ENCODE assay signal across 7 mouse cellular contexts in genomic region chr2:80616854-80617737, GRCm38 (mm10). TPM values are rescaled to one million over a fixed set of nuclear protein-coding genes. Genes with fewer than 3 reads are reported as not detected.
A peak's percentile ranks its signal among the peaks of the same experiment; 100 is the strongest.
DNase-seq lines count a peak whose midpoint lies in the region; ATAC-seq lines count a peak whose summit lies in the region.

Gene Dusp19 (plus strand): TSS chr2:80617045.
Gene Nup35 (plus strand): TSS chr2:80617236.

- no peaks in the 10 kb centered on the region for H3K9me3 ChIP-seq in limb, embryonic 10.5 days (replicated peaks)
- no peaks in the 10 kb centered on the region for H3K9me3 ChIP-seq in midbrain, embryonic 13.5 days

- DNase-seq in adrenal gland, adult 8-10 months: peak; percentile 94
- peak; percentile 90 for DNase-seq in embryo, embryonic 9.5 days (ENCODE audit: extremely low spot score)
- DNase-seq in kidney, adult 11 months: peak; percentile 94
- DNase-seq in limb, embryonic 10.5 days (ENCODE audit: low spot score): peak; percentile 87
- DNase-seq in spleen, adult 12 weeks (ENCODE audit: low spot score): peak; percentile 75

- H3K4me3 ChIP-seq in limb, embryonic 10.5 days: peak within 1 kb of the TSS; percentile 63
- peak within 1 kb of the TSS; percentile 66 for H3K4me3 ChIP-seq in midbrain, embryonic 13.5 days (replicated peaks)

- peak within 1 kb of the TSS; percentile 81 for H3K4me2 ChIP-seq in midbrain, embryonic 13.5 days (replicated peaks)

- ATAC-seq in granulocyte monocyte progenitor cell, adult 5-6 weeks (replicated peaks; ENCODE audit: poor library complexity, severe bottlenecking): peak; percentile 99
- peak; percentile 100 for ATAC-seq in midbrain, embryonic 13.5 days

- H3K36me3 ChIP-seq in limb, embryonic 10.5 days: peaks cover 5% of the 10 kb centered on the region; the same call in 1 of the 2 replicates
- peaks cover 5% of the 10 kb centered on the region; the same call in 1 of the 2 replicates for H3K36me3 ChIP-seq in midbrain, embryonic 13.5 days

- peak within 1 kb of the TSS; percentile 78 for H3K9ac ChIP-seq in midbrain, embryonic 13.5 days (replicated peaks)

- WGBS in limb, embryonic 10.5 days: 4% methylated on average over 21 of the region's 21 CpGs
- 2% methylated on average over 21 of the region's 21 CpGs for WGBS in midbrain, embryonic 13.5 days

- H3K4me1 ChIP-seq in limb, embryonic 10.5 days: peaks cover 8% of the 10 kb centered on the region
- H3K4me1 ChIP-seq in midbrain, embryonic 13.5 days (replicated peaks): peaks cover 18% of the 10 kb centered on the region

- peak within 1 kb of the TSS; percentile 83 for H3K27ac ChIP-seq in limb, embryonic 10.5 days
- H3K27ac ChIP-seq in midbrain, embryonic 13.5 days: peak within 1 kb of the TSS; percentile 80

- no peaks in the 10 kb centered on the region for H3K27me3 ChIP-seq in limb, embryonic 10.5 days (ENCODE audit: low read depth, poor library complexity, severe bottlenecking)
- H3K27me3 ChIP-seq in midbrain, embryonic 13.5 days: no peaks in the 10 kb centered on the region

RNA-seq across cellular contexts. Expression of gene Dusp19, which starts in this region (rescaled TPM):
- total RNA-seq in adrenal gland, adult 8-10 months (2022): 10 to 100 TPM; 15.0 to 22.2 (median 16.1) TPM
- 10.3 and 11.5 TPM in 2 replicates for total RNA-seq in granulocyte monocyte progenitor cell, adult 5-6 weeks (2014; fragmentation: Nextera tagmentation)
- 6.2 and 13.1 TPM in 2 replicates for total RNA-seq in granulocyte monocyte progenitor cell, adult 5-6 weeks (2017)
- 13.2 and 14.1 TPM in 2 replicates for polyA plus RNA-seq in limb, embryonic 10.5 days (2016; fragmentation: Nextera tagmentation; extraction: Ambion mirVana)
- polyA plus RNA-seq in midbrain, embryonic 13.5 days (2015; fragmentation: Nextera tagmentation; extraction: Ambion mirVana): 17.3 and 17.4 TPM in 2 replicates

RNA-seq across cellular contexts. Expression of gene Nup35, which starts in this region (rescaled TPM):
- 10 to 100 TPM; 18.8 to 32.7 (median 22.7) TPM for total RNA-seq in adrenal gland, adult 8-10 months (2022)
- 22.2 and 37.5 TPM in 2 replicates for total RNA-seq in granulocyte monocyte progenitor cell, adult 5-6 weeks (2014; fragmentation: Nextera tagmentation)
- 35.3 and 49.2 TPM in 2 replicates for total RNA-seq in granulocyte monocyte progenitor cell, adult 5-6 weeks (2017)
- 67.2 and 71.2 TPM in 2 replicates for polyA plus RNA-seq in limb, embryonic 10.5 days (2016; fragmentation: Nextera tagmentation; extraction: Ambion mirVana)
- 57.5 and 60.5 TPM in 2 replicates for polyA plus RNA-seq in midbrain, embryonic 13.5 days (2015; fragmentation: Nextera tagmentation; extraction: Ambion mirVana)

Comparison
In these comparisons a context has a peak if more than half of its experiments do, and no peak if none do; other contexts are left out.
1. Peak in every context shown above with its lines: DNase-seq, ATAC-seq, H3K4me3 ChIP-seq and H3K27ac ChIP-seq.